Mouse (Mus musculus): ENCODE data around the gene 6430550D23Rik. TPM values are rescaled to one million over a fixed set of nuclear protein-coding genes. Genes with fewer than 3 reads are reported as not detected.
A peak's percentile ranks its signal among the peaks of the same experiment; 100 is the strongest.

The 6430550D23Rik gene
- total and polyA plus RNA-seq, 2 experiments from 2014 or later: 0.04 to 0.10 TPM

GRCm38 (mm10) chr2:155946069-155946468 is 61.7 kb downstream of the 6430550D23Rik start:
- H3K27ac ChIP-seq (ENCODE audit: low read depth): no peak overlapping the region
- no peak overlapping the region for H3K4me3 ChIP-seq (ENCODE audit: low read depth, low read length)
- no peaks in the 10 kb centered on the region for H3K4me1 ChIP-seq (ENCODE audit: control insufficient read depth, insufficient read depth)
- TF ChIP-seq EP300 (IDR thresholded peaks at IDR 0.05; ENCODE audit: low read depth): no peak
- peak; percentile 76 for TF ChIP-seq CTCF (IDR thresholded peaks at IDR 0.05; ENCODE audit: low read depth)
- H3K4me2 ChIP-seq (ENCODE audit: low read depth, low read length): no peak overlapping the region
- no peak overlapping the region for H3K9ac ChIP-seq (replicated peaks; ENCODE audit: low read depth, low read length)
- peaks cover 6% of the 10 kb centered on the region; the same call in 1 of the 2 replicates for H3K27me3 ChIP-seq (ENCODE audit: control insufficient read depth, insufficient read depth, low read length)
- no peaks in the 10 kb centered on the region for H3K36me3 ChIP-seq (replicated peaks; ENCODE audit: control insufficient read depth, insufficient read depth, low read length)
- H3K9me3 ChIP-seq (replicated peaks; ENCODE audit: control insufficient read depth, low read length): no peaks in the 10 kb centered on the region
- WGBS: 3% methylated on average over 7 of the region's 7 CpGs
- ATAC-seq (ENCODE audit: insufficient read depth, low read depth) (no peak), DNase-seq (ENCODE audit: low spot score) (peak; percentile 54)

DNA sequence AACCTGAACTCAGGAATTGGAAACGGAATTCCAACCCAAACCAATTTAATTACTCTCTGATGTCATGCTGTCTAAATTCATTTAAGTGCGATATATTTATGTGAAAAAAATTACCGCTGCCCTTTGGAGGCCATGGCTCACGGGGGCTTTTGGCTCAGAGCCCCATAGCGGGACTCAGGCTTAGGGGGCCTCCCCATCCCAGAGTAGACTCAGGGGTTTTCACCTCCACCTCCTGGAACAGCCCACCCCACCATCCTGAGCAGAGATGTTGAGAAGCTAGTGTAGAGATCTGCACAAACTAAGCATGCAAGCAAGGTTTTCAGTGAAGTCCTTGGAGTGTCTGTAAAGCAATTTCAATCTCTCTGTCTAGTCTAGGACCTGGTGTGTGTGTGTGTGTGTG is 62.2 kb downstream of the 6430550D23Rik start:
- TF ChIP-seq EP300 (IDR thresholded peaks at IDR 0.05; ENCODE audit: low read depth) (no peak), CTCF (IDR thresholded peaks at IDR 0.05; ENCODE audit: low read depth) (no peak)
- ATAC-seq (ENCODE audit: insufficient read depth, low read depth) (no peak), DNase-seq (ENCODE audit: low spot score) (no peak)
- Histone ChIP-seq H3K4me2 (ENCODE audit: low read depth, low read length) (no peak overlapping the region), H3K27ac (ENCODE audit: low read depth) (no peak overlapping the region), H3K4me3 (ENCODE audit: low read depth, low read length) (no peak overlapping the region), H3K9me3 (replicated peaks; ENCODE audit: control insufficient read depth, low read length) (no peaks in the 10 kb centered on the region), H3K27me3 (ENCODE audit: control insufficient read depth, insufficient read depth, low read length) (peaks cover 6% of the 10 kb centered on the region; the same call in 1 of the 2 replicates), H3K36me3 (replicated peaks; ENCODE audit: control insufficient read depth, insufficient read depth, low read length) (no peaks in the 10 kb centered on the region), H3K9ac (replicated peaks; ENCODE audit: low read depth, low read length) (no peak overlapping the region), H3K4me1 (ENCODE audit: control insufficient read depth, insufficient read depth) (no peaks in the 10 kb centered on the region)
- WGBS: 79% methylated on average over 5 of the region's 5 CpGs

DNA sequence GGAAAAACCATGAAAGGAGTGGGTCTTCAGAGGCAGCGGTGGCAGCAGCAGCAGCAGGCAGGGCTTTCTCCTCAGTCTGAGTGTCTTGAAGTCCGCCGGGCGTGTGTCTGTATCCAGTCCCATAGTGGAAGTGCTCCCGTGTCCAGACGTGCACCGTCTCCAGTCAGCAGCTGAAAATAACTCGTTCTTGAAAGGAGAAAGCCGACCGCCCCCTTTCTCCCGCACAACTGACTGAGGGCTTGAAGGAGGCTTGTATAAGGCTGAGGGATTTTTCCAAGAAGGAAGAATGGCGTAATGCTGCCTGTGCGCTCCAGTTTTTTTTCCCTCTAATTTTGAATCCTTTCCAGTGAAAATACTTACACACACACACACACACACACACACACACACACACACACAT is 62.7 kb downstream of the 6430550D23Rik start, which contains the start of gene Gdf5:
Gene Gdf5 (minus strand): TSS at position 244 of the 400 bp plus-strand sequence.
- no peak for ATAC-seq (ENCODE audit: insufficient read depth, low read depth)
- H3K36me3 ChIP-seq (replicated peaks; ENCODE audit: control insufficient read depth, insufficient read depth, low read length): no peaks in the 10 kb centered on the region
- no peak for DNase-seq (ENCODE audit: low spot score)
- H3K9me3 ChIP-seq (replicated peaks; ENCODE audit: control insufficient read depth, low read length): no peaks in the 10 kb centered on the region
- no peak within 1 kb of the TSS for H3K27ac ChIP-seq (ENCODE audit: low read depth)
- H3K9ac ChIP-seq (replicated peaks; ENCODE audit: low read depth, low read length): no peak within 1 kb of the TSS
- H3K4me3 ChIP-seq (ENCODE audit: low read depth, low read length): no peak within 1 kb of the TSS
- WGBS: 38% methylated on average over 13 of the region's 13 CpGs
- peaks cover 6% of the 10 kb centered on the region; the same call in 1 of the 2 replicates for H3K27me3 ChIP-seq (ENCODE audit: control insufficient read depth, insufficient read depth, low read length)
- H3K4me2 ChIP-seq (ENCODE audit: low read depth, low read length): peak within 1 kb of the TSS; percentile 43
- no peaks in the 10 kb centered on the region for H3K4me1 ChIP-seq (ENCODE audit: control insufficient read depth, insufficient read depth)
- TF ChIP-seq EP300 (IDR thresholded peaks at IDR 0.05; ENCODE audit: low read depth) (no peak), CTCF (IDR thresholded peaks at IDR 0.05; ENCODE audit: low read depth) (no peak)

DNA sequence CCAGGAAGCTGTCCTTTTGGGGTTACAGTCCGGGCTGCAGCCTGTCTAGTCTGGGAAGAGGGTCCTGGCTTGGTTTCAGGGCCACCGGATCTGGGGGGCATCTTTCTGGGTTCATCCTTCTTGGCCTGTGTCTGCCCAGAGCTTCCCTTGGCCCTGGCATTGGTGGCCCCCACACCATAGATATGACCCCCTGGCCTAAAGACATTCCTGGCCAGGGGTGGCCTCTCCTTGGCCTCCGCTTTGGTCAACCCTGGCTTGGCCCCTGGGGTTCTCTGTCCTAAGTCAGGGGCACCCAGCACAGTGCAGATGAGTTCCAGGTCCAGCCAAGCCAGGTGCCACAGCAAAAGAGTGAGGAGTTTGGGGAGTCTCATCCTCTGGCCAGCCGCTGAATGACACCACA is 63.1 kb downstream of the 6430550D23Rik start:
- no peak for ATAC-seq (ENCODE audit: insufficient read depth, low read depth)
- Histone ChIP-seq H3K4me3 (ENCODE audit: low read depth, low read length) (no peak overlapping the region), H3K4me1 (ENCODE audit: control insufficient read depth, insufficient read depth) (no peaks in the 10 kb centered on the region), H3K9me3 (replicated peaks; ENCODE audit: control insufficient read depth, low read length) (no peaks in the 10 kb centered on the region), H3K9ac (replicated peaks; ENCODE audit: low read depth, low read length) (no peak overlapping the region), H3K36me3 (replicated peaks; ENCODE audit: control insufficient read depth, insufficient read depth, low read length) (no peaks in the 10 kb centered on the region), H3K4me2 (ENCODE audit: low read depth, low read length) (peak overlapping the region; percentile 43), H3K27ac (ENCODE audit: low read depth) (no peak overlapping the region), H3K27me3 (ENCODE audit: control insufficient read depth, insufficient read depth, low read length) (peaks cover 6% of the 10 kb centered on the region; the same call in 1 of the 2 replicates)
- TF ChIP-seq CTCF (IDR thresholded peaks at IDR 0.05; ENCODE audit: low read depth) (no peak), EP300 (IDR thresholded peaks at IDR 0.05; ENCODE audit: low read depth) (no peak)
- 76% methylated on average over 4 of the region's 4 CpGs for WGBS
- no peak for DNase-seq (ENCODE audit: low spot score)

- Histone ChIP-seq H3K9ac (replicated peaks; ENCODE audit: low read depth, low read length) (no peak overlapping the region), H3K4me3 (ENCODE audit: low read depth, low read length) (no peak overlapping the region), H3K9me3 (replicated peaks; ENCODE audit: control insufficient read depth, low read length) (no peaks in the 10 kb centered on the region), H3K27me3 (ENCODE audit: control insufficient read depth, insufficient read depth, low read length) (peaks cover 6% of the 10 kb centered on the region; the same call in 1 of the 2 replicates), H3K4me1 (ENCODE audit: control insufficient read depth, insufficient read depth) (no peaks in the 10 kb centered on the region), H3K27ac (ENCODE audit: low read depth) (no peak overlapping the region), H3K36me3 (replicated peaks; ENCODE audit: control insufficient read depth, insufficient read depth, low read length) (no peaks in the 10 kb centered on the region), H3K4me2 (ENCODE audit: low read depth, low read length) (peak overlapping the region; percentile 36; the same call in 1 of the 2 replicates)
- 8% methylated on average over 8 of the region's 8 CpGs for WGBS
- DNase-seq (ENCODE audit: low spot score) (no peak), ATAC-seq (ENCODE audit: insufficient read depth, low read depth) (no peak)
- TF ChIP-seq CTCF (IDR thresholded peaks at IDR 0.05; ENCODE audit: low read depth) (no peak), EP300 (IDR thresholded peaks at IDR 0.05; ENCODE audit: low read depth) (no peak)
Measured at GRCm38 (mm10) chr2:155943463-155943862, 64.3 kb downstream of the 6430550D23Rik start.
